Mouse (Mus musculus) monocyte, adult 2 months (primary cell): ENCODE measurements around the gene Slc25a13.

Experiments used
- DNase-seq, 2 experiments: peaks; one replicate each; pipeline ENCODE4 v3.0.0; 2022; ENCODE audit warnings: low spot score in 2 of 2, low read depth in 1 of 2

Gene Slc25a13

DNA sequence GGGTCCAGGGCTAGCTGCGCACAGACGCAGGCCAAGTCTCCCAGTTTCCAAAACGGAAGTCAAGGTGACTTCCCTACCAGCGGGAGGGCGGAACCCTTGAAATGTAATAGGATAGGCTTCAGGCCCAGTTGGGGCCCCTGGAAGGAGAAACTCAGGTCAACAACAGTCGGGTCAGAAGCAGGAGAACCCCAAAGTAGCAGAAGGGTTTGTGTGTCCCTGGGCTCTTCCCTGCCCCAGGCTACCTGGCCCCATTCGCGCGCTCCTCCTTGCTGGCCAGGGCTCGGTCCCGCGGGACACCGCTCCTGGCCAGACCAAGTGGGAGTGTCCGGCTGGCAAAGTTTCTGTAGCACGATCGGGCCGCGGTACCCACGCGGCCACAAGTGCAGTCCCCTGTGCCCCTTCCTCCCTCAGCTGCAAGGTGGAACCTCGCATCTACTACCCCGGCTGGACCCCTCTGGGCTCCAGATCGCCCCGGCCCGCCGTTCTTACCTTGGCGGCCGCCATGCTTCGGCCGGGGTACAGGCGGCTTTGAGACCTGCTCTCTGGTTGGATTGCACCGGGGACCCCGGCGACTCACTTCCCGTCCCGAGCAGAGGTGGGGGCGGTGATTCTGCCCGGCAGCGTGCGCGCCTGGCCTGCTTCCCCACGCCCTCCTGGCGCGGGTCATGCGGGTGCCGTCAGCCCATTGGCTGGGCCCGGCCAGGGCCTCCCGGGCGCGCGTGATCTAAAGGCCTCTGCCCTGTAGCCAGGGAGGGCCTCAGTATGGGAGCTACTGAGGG, at the start of gene Slc25a13:
Slc25a13 (minus strand) TSS at position 667 of the 779 bp plus-strand sequence.
- DNase-seq, result peak; percentile 33 to 48

DNA sequence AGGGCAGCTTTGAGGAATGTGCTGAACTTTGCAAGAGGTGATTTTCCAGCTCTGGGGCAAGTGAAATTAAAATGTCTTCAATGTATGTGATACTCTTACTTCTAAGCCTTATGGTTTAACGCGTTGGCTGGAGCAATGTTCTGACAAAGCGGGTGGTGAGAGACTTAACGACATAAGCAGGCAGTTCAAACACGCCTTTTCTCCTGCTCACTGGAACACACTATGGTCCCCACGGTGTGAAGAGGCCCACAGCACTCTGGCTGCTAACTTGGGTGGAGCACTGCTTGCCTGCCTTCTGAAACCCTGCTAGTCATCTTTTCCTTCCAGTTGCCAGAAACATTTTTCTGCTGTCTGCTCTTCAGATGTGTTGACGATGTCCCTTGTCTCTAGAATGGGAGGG, 48.8 kb upstream of the Slc25a13 start:
- no peak for DNase-seq

DNA sequence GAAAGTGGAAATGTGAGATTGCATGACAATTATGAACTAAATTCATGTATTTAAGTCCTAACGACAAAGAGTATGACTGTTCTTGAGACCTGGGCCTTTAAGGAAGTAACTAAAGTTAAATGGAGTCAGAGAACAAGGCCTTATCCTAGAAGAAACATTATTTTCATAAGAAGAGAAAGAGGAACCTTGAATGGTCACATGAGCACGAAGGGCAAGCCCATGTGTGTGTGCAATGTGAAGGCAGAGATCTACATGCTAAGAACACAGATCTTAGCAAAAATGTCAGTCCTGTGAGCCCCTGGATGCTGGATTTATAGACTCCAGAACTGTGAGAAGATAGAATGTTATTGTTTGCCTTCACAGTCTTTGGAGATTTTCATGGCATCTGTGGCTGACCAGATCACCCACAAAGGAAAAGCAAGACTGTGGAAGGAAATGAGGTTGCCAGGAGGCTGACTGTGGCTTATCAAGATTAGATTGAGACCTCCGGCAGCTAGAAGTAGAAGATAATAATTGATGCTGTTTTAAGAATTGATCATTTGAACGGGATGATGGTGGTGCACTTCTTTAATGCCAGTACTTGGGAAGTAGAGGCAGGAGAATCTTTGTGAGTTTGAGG, 46.4 kb upstream of the Slc25a13 start:
- no peak for DNase-seq

DNA sequence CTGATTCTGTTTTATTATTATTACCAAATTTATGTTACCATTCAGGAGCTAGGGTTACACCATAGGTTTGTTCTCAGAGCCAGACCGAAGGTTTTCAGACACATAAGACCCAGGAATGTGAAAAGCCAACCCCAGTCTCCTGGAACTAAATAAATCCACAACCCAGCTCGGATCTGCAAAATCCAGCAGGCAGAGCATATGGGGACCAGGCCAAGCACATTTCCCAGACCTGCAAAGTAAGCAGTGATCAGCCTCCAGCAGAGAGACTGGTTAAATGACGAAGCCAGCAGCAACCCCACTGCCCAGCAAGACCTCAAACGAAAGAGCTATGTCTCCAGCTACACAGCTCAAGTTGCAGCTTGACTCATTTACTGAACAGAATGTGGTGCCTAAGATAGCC, 43.9 kb upstream of the Slc25a13 start:
- no peak for DNase-seq

DNA sequence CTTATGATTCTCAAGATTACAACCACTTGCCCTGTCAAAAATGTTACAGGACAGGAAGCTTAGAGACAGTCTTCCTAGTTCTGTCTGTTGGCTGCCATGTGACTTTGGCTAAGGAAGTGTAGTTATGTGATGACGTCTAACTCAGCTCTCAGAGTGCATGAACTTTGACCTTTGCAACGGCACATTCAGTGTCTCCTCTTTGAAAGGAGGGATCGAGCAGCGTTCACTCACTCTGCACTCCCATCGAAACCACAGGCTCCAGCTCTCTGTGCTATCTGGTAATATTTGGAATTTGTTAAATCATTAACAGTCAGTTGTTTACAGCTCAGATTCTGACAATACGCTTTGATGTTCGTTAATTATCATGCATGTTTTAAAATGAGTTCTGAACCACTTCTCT, 31.5 kb upstream of the Slc25a13 start:
- no peak for DNase-seq

DNA sequence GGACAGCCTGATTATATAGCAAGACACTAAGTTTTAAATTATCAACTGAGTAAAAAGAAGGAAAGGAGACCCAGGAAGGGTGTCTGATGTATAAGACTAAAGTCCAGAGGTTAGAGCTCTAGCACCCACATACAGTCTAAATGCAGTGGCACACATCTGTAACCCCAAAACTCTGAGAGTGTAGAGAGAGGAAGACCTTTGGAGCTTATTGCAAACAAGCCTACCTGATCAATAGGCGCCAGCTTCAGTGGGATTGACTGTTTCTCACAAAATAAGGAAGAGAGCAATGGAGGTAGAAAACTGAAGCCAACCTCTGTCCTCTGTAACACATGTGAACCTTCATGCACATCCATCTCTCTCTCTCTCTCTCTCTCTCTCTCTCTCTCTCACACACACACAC, 26.9 kb upstream of the Slc25a13 start:
- DNase-seq, result no peak

DNA sequence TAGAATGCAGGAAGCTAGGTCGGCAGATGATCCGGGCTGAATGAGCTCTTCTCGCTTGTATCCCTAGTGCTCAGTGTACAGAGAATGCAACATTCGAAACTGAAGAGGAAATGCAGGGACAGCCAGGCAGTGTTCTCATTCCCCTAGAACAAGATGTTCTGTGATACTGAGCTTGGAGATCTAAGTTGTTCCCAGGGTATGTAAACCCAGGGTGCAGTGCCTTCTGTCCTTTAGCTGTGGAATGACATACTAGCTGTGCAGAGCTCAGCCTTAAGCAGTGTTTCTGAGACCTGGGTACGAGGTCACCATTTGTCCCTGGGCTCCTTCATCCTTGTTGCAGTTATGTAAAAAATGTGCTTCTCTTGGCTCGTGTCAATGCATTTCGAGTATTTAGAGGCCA, 25.1 kb upstream of the Slc25a13 start:
- no peak for DNase-seq

DNA sequence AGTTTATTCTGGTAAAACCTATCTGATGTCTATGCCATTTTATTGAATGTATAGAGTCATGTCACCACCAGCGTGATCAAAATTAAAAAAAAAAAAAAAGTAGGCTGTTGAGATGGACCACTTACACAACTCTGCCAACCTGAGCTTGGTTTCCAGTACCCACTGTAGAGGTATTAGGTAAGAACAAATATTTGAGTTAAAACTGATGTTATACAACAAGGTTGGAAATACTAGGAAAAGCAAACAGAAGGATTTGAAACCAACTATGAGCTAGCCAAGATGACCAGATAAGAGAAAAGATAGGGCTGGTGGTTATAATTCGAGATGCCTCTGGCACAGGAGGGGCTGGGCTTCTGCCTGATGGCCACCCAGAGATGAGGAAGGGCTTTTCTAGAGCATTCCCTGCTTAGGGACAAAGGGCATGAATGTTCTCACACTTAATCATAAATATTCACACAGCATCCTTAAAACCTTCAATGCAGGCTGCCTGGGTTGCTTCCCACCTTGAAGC, 19.9 kb upstream of the Slc25a13 start:
- no peak for DNase-seq

DNA sequence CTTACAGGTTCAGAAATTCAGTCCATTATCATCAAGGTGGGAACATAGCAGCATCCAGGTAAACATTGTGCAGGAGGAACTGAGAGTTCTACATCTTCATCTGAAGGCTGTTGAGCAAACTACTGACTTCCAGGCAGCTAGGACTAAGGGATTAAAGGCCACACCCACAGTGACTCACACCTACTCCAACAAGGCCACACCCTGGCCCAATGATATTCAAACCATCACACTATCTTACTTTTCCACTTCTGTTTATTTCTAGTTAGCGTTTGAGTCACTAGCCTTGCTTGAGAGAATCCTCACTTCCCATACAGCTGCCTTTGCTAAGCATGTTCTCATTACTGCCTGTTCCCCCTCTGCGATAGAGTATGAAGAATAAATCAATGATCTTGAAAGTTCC, 13.3 kb upstream of the Slc25a13 start:
- DNase-seq, result peak in 1 of 2 experiments; percentile 4

DNA sequence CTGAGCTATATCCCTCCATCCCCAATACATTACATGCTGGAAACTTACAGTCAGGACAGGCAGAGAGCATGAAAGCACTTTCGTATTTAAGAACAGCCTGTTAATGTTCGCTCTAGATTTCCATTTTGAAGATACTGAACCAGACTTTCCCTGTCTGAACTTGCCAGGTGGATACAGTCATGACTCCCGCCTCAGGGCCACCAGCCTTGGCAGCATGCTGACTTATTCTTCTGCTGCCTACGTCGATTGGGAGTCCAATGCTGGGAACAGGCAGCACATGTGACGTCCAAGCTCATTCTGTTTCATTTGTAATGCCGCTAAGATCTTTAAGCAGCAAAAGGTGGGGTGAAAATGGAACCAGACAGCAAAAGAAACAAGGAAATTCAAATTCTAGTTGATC, 5.7 kb upstream of the Slc25a13 start:
- no peak for DNase-seq

DNA sequence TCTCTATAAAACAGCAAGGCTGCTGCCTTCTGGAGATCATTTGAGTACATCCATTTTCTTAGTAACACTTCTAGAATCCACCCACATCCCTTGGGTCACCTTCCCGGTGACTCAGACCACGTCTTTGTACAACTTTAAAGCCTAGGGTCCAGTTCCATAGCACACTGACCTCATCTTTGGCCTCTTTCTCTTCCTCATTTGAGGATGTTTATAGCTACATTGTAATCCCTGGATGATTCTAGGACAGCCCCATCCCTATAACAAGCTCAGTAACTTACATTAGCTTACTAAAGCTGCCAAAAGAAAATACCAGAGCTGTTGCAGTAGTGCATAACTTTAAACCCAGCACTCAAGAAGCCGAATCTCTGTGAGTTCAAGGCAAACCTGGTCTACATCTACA, 3.6 kb upstream of the Slc25a13 start:
- no peak for DNase-seq

DNA sequence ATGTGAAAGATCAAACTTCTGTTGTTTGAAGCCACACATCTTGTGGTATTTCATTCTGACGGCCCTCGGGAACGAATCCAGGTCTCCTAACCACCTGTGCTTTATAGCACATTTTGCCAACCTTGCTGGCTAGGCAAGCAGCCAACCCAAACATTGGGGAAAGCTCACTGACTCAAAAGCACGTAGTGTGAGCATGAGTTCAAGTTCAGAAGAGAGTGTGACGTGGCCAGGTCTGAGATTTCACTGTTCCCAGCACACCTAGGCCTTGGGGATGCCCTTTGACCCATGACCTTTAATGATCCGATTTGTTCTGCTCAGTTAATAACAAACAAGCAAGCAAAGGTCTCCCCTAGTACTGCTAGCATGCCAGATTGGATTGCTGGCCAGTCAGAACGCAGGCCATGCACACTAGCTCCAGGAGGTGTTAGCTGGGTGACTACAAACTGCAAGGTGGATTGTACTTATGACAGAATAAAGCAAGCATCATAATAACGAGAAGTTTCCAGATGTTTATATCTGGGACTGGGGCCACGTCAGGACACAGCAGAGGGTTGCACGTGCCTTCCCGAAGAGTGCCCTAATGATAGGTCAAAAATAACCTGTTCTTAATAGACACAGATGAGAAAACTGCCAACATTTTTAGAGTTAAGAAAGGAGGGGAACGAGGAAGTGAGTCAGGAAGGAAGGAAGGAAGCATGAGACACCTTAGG, 2.8 kb upstream of the Slc25a13 start:
- no peak for DNase-seq

DNA sequence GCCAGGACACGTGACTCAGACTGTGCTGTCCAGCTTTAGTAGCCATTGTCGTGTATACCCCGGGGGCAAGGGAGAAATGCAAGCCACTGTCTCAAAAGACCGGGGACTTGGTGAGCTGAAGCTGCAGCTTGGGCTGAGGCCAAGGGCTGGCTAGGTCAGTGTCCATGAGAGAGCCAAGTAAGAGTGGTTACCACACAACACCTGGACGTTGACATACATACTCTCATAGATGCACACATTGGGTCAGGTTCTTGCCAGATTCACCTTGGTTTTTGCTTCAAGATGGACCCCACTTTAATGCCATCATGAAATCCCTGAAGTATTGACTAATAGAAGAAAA, 283 bp upstream of the Slc25a13 start:
- DNase-seq, result no peak

DNA sequence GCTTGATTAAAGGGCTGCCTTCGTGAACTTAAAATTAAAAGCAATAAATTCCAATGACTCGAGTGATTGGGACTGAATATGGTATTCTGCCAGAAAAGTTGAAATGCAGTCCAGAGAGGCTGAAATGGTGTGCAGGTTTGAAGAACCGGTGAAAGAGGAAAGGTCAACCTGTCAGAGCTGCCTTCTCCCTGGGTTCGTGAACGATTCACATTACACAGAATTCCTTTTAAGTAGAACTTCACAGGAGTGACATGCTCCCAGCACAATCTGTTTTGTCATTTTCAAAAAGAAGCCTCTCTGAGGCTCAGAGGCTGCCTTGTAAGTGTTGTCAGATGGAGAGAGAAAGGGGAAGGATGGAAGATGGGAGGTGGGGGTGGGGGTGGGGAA, 860 bp downstream of the Slc25a13 start:
- DNase-seq, result no peak

DNA sequence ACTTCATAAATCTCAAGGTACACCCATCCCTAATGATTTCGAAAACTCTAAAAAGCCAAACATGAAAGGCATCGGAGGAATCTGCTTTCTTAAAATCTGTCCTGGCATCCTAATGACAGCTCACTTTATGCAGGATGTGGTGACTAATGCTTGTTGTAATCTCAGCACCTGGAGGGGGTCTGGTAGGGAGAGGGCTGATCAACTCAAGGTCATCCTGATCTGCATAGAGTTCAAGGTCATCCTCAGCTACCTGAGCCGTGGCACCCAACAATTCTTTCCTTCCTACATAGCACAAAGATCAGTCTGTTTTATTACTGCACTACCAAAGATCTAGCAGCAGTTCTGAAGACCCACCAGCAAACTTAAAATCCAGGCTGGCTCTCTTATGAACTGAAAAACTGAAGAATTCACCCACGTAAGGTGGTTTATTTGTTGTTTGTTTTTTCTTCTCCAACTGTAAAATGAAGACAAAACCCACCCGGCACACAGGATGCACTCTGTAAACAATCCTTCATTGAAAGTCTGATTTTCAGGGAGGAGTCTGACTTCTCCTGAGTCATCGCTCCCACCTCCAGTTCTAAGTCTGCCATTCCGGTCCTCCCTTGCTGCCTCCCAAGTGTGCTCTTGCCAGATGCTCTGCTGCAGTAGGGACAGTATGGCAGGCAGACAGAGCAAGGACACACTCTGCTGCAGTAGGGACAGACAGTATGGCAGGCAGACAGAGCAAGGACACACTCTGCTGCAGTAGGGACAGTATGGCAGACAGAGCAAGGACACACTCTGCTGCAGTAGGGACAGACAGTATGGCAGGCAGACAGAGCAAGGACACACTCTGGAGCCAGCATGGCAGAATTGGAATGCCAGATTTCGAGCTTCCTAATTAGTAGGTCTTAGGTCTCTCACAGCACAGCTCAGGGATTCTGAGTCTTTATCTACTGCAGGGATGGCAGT, 4.3 kb downstream of the Slc25a13 start:
- no peak for DNase-seq

DNA sequence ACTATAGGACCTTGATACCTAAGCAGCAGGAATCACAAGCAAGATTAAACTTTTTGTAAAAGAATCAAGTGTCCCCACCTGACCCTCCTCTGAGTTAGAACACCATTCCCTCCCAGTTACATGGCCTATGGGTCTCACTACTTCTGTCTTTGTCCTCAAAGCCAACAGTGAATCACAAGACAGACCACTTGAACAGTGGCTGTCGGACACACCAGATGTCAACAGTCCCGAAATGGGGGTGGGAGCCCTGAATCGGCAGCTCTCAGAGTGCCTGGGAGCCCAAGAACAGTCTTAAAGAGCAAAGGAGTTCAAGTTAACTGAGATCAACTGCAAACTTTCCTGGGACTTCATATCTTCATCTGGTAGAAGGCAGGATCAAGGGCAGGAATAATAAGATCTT, 5.0 kb downstream of the Slc25a13 start:
- no peak for DNase-seq

DNA sequence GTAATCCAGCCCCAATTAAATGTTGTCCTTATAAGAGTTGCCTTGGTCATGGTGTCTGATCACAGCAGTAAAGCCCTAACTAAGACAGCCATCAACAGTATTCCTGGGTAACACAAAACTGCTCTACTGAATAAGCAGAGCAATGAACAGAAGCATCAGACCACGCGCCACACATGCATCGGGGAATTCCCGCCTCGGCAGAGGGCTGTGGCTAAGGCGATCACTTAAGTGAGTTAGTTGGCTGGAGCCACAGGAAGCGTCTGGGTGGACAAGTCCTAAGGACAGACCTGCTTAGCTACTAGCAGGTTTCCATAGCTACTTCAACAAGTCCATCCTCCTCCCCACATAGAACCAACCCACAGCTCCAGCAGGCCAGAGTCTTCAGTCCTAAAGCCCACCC, 6.3 kb downstream of the Slc25a13 start:
- DNase-seq, result no peak

DNA sequence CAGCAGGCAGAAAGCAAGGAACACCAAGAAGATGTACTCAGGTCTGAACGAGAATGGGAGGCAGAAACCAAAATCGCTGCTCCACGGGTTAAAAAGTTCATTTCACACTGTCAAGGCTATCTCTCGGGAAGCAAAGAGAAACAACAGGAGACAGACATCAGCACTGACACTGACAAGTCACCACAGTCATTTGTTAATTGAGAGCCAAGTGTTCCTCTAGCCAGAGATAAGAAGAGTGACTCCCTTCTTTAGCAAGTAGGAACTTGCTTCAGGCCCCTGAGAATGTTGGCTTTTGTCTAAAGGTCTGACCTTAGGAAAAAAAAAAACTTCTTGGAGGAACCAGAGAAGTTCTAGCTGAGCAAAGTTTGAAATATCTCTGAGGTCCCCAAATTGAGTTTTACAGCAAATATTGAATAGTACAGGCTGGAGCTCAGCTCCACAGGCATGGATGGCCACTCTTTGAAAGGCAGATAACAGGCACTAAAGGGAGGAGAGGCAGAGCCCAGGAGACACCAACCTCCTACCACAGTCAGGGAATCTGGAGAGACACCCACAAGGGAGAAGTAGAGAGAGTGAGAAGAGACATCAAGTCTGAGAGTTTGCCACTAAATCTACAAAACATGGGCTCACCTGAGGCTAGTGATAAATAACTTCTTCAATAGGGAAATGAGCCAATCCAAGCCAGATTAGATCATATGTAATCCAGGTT, 8.5 kb downstream of the Slc25a13 start:
- no peak for DNase-seq

DNA sequence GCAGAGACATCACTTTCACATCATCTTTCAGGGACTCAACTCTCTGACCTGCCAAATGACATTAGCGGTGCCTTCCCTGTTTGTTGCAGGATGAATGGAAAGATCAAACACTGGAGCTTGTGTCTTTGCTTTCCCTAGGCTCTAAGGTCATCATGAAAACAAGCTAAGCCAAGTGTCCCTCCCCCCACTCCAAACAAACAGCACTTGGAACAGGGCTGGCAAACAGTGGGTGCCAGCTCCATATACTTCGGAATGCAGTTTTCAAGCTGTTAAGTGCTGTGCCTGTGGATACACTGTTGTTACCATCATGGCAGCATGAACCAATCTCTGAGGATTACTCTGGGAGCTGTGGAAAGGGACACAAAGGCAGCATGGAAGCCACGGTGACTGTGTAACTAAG, 9.1 kb downstream of the Slc25a13 start:
- no peak for DNase-seq

DNA sequence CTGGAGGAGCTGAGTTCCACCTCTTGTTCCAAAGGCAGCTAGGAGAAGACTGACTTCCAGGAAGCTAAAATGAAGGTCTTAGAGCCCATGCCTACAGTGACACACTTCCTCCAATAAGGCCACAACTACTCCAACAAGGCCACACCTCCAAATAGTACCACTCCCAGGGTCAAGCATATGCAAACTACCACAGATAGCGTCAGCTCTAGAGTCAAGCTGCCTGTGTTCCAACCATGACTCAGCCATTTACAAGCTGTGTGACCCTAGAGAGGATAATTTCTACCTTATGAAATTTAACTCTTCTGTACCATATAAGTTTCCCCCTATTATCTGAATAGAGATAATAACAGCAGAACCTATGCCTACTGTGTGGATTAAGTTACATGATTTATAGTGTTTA, 9.6 kb downstream of the Slc25a13 start:
- DNase-seq, result no peak
